ENCODE assay signal across 8 mouse cellular contexts in genomic region chr11:102900763-102901162, GRCm38 (mm10). TPM values are rescaled to one million over a fixed set of nuclear protein-coding genes. Genes with fewer than 3 reads are reported as not detected.
DNase-seq lines count a peak whose midpoint lies in the region; ATAC-seq lines count a peak whose summit lies in the region.

Gfap (minus strand) TSS chr11:102900912.

- H3K9ac ChIP-seq in intestine, embryonic 16.5 days (ENCODE audit: low read depth, low read length), result no peak within 1 kb of the TSS

- no peak within 1 kb of the TSS for H3K4me3 ChIP-seq in intestine, embryonic 16.5 days (ENCODE audit: low read length)
- H3K4me3 ChIP-seq in limb, embryonic 10.5 days, result no peak within 1 kb of the TSS

- H3K4me2 ChIP-seq in intestine, embryonic 16.5 days (ENCODE audit: low read depth, low read length), result no peak within 1 kb of the TSS

- intact Hi-C loops in gastrocnemius, postnatal 36 days (cut with DNase I), result no loop called here

- peak; percentile 79 for DNase-seq in CD4-positive, CD25-positive, alpha-beta regulatory T cell, adult 2 months (ENCODE audit: low read depth, low spot score)
- DNase-seq in gastrocnemius, postnatal 36 days, result peak; percentile 55 to 74
- peak; percentile 90 for DNase-seq in limb, embryonic 10.5 days (ENCODE audit: low spot score)
- DNase-seq in spleen, postnatal 14 days (ENCODE audit: low spot score in 2 of 2), result peak; percentile 33 to 65

- no peaks in the 10 kb centered on the region for H3K4me1 ChIP-seq in intestine, embryonic 16.5 days (ENCODE audit: control insufficient read depth, insufficient read depth, low read length)
- H3K4me1 ChIP-seq in limb, embryonic 10.5 days, result peaks cover 19% of the 10 kb centered on the region

- H3K27me3 ChIP-seq in intestine, embryonic 16.5 days (replicated peaks; ENCODE audit: control insufficient read depth, insufficient read depth, low read length), result no peaks in the 10 kb centered on the region; the same call in 1 of the 2 replicates
- peaks cover 36% of the 10 kb centered on the region for H3K27me3 ChIP-seq in limb, embryonic 10.5 days (ENCODE audit: low read depth, poor library complexity, severe bottlenecking)

- WGBS in intestine, embryonic 16.5 days, result 4% methylated on average over 7 of the region's 7 CpGs
- 13% methylated on average over 7 of the region's 7 CpGs for WGBS in limb, embryonic 10.5 days

- H3K9me3 ChIP-seq in intestine, embryonic 16.5 days (ENCODE audit: control insufficient read depth, low read length), result no peaks in the 10 kb centered on the region
- no peaks in the 10 kb centered on the region for H3K9me3 ChIP-seq in limb, embryonic 10.5 days (replicated peaks)

- no peak within 1 kb of the TSS for H3K27ac ChIP-seq in intestine, embryonic 16.5 days (ENCODE audit: low read length)
- H3K27ac ChIP-seq in limb, embryonic 10.5 days, result no peak within 1 kb of the TSS

- no peak for ATAC-seq in CD4-positive, CD25-positive, alpha-beta regulatory T cell, adult 4 months
- ATAC-seq in common myeloid progenitor, adult 5-6 weeks (replicated peaks; ENCODE audit: low read depth, poor library complexity, severe bottlenecking), result peak; percentile 81
- peak; percentile 54 for ATAC-seq in intestine, embryonic 16.5 days
- ATAC-seq in monocyte, adult 5-6 weeks (replicated peaks; ENCODE audit: insufficient number of reproducible peaks, low FRiP score, low TSS enrichment, poor library complexity, severe bottlenecking), result peak; percentile 73

- H3K36me3 ChIP-seq in intestine, embryonic 16.5 days (ENCODE audit: control insufficient read depth, insufficient read depth, low read length), result no peaks in the 10 kb centered on the region
- peaks cover 15% of the 10 kb centered on the region for H3K36me3 ChIP-seq in limb, embryonic 10.5 days

RNA-seq across cellular contexts. Expression of gene Gfap, which starts in this region (rescaled TPM):
- not detected for polyA plus RNA-seq in CD4-positive, CD25-positive, alpha-beta regulatory T cell, adult 4 months (2017; shearing (Covaris generic))
- 0.37 TPM in 1 of 2 replicates, not detected in the other for total RNA-seq in common myeloid progenitor, adult 5-6 weeks (2017)
- not detected for total RNA-seq in gastrocnemius, postnatal 36 days (2021)
- 0.09 and 0.38 TPM in 2 replicates for polyA plus RNA-seq in intestine, embryonic 16.5 days (2015; fragmentation: Nextera tagmentation; extraction: Ambion mirVana)
- 0.16 TPM in 1 of 2 replicates, not detected in the other for polyA plus RNA-seq in limb, embryonic 10.5 days (2016; fragmentation: Nextera tagmentation; extraction: Ambion mirVana)
- total RNA-seq in monocyte, adult 5-6 weeks (2017), result not detected in 3 replicates

Comparison
In these comparisons a context has a peak if more than half of its experiments do, and no peak if none do; other contexts are left out.
1. Peak in ATAC-seq in common myeloid progenitor, adult 5-6 weeks; RNA of the gene not detected or under 1 TPM.
2. Peak in DNase-seq in gastrocnemius, postnatal 36 days; RNA of the gene not detected or under 1 TPM.
3. Peak in ATAC-seq in intestine, embryonic 16.5 days; RNA of the gene not detected or under 1 TPM.
4. Peak in DNase-seq in limb, embryonic 10.5 days; RNA of the gene not detected or under 1 TPM.
5. Peak in ATAC-seq in monocyte, adult 5-6 weeks; RNA of the gene not detected or under 1 TPM.